Mouse (Mus musculus): Measurements from ENCODE around the gene Aamdc.

GRCm38 (mm10) chr7:97563576-97563975 lies 15.7 kb downstream of the Aamdc start:
- TF ChIP-seq CTCF (IDR thresholded peaks at IDR 0.05; ENCODE audit: extremely low read depth, insufficient read length, insufficient replicate concordance, low read depth, low read length) (no peak), POLR2A (IDR thresholded peaks at IDR 0.05; ENCODE audit: low read depth, low read length) (no peak)
